Mouse (Mus musculus): ENCODE data around the gene Ccnd2. TPM values are rescaled to one million over a fixed set of nuclear protein-coding genes. Genes with fewer than 3 reads are reported as not detected.

The Ccnd2 gene
- polyA plus RNA-seq (2012; rRNA removed) = 41.8 and 49.2 TPM in 2 replicates

DNA sequence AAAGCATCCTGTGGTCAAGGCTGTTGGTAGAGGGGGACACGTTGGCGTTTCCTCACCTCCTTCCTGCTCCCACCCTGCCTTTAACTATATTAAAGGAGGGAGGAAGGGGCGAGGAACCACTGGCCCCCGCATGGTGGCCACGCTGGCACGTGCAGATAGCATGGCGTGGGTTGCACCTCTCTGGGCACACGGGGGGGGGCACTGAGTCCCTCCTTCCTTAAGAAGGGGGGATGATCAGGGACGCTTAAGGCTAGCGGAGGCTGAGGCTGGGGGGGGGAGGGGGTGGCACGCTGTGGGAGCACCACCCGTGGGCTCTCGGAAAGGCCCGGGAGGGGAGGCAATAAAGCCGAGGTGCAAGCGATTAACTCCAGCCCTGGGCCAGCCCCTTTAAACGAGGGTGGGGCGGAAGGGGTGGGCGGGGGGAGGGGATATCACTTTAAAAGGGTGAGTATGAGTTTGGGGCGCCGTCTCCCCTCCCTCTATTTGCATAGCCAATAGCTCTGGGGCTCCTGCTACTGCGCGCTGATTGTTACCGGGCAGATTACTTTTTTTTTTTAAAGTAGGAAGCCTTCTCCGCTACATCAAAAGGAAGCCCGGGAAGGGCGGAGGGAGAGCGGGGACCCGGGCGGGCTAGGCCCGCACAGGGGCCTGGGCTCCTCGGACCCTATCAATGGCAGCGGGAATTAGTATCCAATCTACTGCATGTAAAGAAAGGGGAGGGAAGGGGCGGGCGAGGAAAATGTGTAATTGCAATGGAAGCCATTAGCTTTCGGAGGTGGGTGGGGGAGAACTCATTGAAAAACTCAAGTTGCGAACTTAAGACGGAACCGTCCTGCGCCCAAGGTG, at the start of gene Ccnd2:
Gene Ccnd2 (minus strand): TSS at position 88 of the 846 bp plus-strand sequence.
- peak in 1 of 2 experiments; percentile 58 for DNase-seq (ENCODE audit: extremely low spot score in 1 of 2, low spot score in 1 of 2)

DNA sequence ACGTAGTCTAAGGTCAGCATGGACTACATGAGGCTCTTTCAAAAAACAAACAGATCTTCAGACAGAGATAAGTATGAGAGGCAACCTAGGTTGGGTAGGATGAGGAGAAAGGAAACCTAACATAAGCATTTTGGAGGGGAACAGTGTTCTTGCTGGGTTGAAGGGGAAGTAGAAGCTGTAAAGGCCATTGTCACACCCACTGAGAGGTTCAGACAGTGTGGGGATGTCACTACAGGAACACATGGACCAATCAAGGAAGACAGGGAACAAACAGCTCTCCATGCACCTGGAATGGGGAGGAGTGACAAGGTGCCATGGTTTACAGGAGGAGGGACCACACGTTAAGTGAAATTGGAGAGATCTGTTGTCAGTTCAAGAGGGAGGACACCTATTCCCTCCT, 45.0 kb upstream of the Ccnd2 start:
- no peak for DNase-seq (ENCODE audit: extremely low spot score in 1 of 2, low spot score in 1 of 2)

DNA sequence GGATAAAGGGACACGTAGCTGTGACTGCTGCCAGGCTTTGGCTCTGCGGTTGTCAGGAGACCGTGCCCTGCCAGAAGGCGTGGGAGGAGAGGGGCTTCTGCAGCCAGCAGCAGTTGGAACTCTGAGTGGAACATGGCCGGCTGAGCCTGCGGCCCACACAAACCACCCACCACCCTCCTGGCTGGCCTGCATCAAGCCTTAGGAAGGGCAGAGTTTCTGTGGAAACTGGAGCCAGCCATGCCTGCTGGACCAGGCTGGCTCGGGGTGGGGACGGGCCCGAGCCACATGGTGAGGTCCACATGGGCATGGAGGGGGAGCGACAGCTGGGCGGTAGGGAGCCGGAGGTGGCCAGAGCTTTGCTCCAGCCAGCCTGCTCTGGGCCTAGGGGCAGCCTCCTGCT, 29.3 kb upstream of the Ccnd2 start:
- peak; percentile 21 to 65 for DNase-seq (ENCODE audit: extremely low spot score in 1 of 2, low spot score in 1 of 2)

DNA sequence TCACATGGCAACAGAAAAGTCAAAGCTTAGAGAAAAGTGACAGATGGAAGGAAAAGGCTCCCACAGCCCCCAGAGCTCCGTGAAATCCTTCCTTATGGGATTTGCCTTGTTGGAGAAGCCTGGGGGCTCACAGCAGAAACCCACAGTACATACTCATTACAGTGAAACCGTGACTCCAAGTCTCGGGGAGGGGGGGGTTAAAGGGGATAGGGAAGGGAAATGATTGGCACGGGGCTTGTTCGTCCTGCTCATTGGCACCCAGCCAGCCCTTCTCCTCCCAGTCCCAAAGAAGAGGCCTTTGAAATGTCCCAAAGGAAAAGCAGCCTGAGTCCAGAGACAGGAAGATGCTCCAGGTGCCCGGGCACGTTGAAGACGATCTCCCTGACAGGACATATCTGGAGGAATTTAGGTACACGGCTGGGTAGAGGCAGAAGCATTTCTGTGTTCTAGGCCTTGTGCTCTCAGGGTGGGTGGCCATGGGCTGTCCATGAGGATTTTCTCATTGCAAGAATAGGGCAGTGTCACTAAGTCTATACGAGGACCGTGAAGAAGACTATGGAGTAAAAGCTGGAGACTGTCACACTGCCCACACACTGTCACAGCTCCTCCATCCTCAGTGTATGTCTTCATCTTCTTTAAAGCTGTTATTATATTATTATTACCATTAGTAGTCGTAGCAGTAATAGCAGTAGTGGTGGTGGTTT, 27.2 kb upstream of the Ccnd2 start:
- DNase-seq (ENCODE audit: extremely low spot score in 1 of 2, low spot score in 1 of 2) = no peak

DNA sequence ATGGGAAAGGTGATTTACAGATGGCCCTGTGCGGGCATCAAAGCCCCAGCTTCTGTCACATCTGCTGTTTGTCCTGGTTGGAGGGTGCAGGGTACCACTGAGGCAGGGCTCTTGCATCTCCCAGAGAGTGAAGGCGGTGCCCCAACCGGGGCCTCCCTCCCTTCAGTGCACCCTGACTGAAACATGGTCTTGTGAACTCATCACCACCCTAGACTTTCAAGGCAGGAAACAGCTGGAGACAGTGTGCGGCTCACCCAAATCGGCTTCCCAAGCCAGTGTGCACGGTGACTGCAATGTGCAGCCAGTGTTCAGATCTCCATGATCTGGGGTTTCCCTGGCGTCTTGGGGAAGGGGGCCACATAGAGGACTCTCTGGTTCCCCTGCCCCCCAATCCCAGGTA, 26.0 kb upstream of the Ccnd2 start:
- no peak for DNase-seq (ENCODE audit: extremely low spot score in 1 of 2, low spot score in 1 of 2)

DNA sequence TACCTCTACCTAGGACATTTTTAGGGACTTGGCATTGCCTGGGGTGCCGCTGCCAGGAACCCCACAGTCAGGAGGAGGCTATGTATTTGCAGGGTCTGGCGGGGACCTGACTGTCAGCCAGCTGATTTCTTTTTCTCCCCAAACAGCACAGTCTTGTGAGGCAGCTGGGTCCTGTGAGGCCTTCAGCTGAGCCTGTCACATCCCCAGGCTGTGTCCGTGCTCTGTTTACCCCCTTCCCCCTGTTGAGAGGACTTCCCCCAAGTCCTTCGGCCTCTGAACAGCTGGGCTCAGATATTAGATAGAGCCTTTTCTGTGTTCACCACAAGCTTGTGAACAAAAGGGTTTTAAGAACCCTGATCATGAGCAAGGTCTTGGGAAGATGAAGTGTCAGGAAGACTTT, 25.4 kb upstream of the Ccnd2 start:
- DNase-seq (ENCODE audit: extremely low spot score in 1 of 2, low spot score in 1 of 2) = no peak

DNA sequence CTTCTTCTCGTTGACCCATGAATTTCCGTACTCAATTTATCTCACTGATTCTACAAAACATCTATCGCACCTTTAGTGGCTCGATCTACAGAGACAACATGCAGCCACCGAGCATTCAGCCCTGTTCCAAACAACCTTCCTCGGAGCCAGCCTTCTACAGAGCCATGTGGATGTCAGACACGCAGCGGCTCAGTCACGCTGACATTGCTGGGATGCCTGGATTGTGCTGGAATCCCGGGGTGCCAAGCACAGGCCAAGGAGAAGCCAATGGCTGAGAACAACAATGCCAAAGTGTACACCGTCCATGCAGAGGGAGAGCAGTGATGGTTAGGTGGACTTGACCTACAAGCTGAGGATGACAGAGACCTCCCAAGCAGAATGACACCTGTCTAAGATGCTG, 20.5 kb upstream of the Ccnd2 start:
- no peak for DNase-seq (ENCODE audit: extremely low spot score in 1 of 2, low spot score in 1 of 2)

DNA sequence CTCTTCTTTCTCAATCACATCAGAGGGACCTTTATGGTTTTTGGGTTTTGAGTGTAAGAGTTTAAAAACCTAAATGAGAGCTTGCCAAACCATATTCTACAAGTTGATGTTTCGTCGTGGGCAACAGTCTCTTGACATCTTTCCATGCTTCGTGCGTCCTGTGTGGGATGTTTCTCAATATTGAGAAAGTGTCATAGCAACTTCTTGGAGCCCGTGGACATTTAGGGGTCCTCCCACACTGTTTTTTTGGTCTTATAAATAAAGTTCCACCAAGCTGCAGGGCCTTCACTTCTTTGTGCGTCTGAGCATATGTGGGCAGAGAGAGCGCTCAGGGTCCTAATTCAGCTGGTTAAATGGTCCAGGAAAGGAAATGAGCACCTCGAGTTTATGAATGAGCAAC, 18.7 kb upstream of the Ccnd2 start:
- DNase-seq (ENCODE audit: extremely low spot score in 1 of 2, low spot score in 1 of 2) = peak in 1 of 2 experiments; percentile 33

DNA sequence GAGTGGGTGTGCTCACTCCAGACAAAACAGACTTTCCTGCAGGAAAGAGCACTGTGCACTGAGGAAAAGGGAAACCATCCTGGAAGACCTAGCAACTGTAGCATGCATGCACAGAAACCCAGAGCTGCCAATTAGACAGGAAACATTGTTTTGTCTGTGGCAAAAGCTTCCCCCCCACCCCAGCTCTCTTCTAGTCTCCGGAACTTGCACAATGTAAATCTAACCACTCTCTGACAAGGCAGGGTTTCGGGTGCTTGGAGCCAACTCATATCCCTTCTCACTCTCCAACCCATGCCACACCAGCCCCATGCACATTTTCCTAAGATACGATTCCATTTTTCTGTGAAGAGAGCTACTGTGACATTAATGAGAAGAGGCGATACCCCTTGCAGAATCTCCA, 13.7 kb upstream of the Ccnd2 start:
- DNase-seq (ENCODE audit: extremely low spot score in 1 of 2, low spot score in 1 of 2) = no peak

DNA sequence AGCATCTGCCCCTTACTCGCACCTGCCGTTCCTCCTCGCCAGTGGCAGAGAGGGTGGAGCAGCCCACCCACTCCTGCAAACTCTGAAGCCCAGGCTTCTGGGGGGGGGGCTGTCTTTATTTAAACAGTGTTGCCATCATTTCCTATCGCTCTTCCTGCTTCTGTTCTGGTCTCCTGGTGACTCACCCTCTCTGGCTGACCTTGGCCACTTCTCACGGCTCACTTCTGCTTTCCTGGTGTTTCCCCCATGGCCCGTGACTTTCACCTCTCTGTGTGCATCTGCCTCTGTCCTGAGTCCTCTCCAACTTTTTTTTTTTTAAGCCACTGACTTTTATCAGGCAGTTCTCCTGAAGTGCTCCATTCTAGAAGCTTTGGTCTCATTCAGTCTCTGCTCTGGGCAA, 10.8 kb upstream of the Ccnd2 start:
- DNase-seq (ENCODE audit: extremely low spot score in 1 of 2, low spot score in 1 of 2) = no peak

DNA sequence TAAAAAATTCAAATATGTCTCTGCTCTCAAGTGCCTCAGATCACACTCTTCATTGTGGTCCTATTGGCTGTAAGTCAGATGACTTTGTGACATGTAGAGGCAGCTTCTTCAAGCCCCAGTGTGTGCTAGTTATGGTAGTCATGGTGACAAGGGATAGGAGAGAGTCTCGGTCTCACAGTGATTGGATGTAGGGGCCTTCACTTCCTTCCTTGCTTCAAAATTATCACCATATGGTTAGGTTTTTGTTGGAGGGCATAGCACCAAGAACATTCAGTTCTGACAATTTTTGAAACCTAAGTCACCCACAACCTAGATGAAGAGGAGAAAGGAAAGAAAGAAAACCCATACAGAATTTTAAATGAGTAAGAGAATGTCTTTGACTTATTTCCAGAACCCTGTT, 5.3 kb upstream of the Ccnd2 start:
- no peak for DNase-seq (ENCODE audit: extremely low spot score in 1 of 2, low spot score in 1 of 2)

DNA sequence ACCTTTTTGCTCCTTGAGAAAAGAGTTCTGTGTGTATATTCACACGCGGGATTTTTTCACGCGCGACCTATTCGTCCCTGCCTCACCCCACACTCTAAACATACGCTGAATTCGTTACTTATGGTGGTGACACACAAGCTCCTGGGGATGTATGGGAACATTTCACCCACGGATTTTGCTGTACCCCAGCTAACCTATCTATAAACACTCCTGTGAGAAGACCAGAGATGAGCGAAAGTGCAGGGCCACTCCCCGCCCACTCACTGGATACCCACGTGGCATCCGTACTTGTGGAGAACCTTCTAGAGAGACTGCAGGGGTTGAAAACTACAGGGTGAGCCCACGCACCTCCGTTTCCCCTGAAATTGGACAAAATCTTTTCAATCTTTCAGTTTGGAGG, 3.5 kb upstream of the Ccnd2 start:
- DNase-seq (ENCODE audit: extremely low spot score in 1 of 2, low spot score in 1 of 2) = peak in 1 of 2 experiments; percentile 38

DNA sequence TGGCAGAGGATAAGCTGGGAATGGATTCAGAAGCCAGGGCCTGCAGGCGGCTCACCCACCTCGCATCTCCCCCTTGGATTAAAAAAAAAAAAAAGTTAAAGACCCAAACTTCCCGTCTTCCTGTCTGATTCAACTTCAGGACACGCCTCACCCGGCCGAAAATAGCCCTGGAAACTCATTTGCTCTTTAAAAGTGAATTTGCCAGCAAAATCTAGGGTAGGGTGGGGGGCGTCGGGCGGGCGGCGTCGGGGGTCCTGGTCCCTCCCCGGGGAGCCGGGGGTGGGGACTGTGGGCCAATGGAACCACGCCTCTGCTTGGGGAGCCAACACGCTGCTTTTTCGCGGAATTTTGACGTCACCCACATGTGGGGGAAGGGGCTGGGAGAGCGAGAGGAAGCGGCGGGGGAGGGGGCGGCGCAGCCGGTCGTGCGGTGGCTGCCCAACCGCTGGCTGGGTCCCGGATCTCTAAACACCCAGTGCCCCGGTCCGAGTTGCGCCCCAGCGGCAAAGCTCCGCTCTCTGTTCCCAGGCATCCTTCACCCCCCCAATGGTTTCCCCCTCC, 2.8 kb upstream of the Ccnd2 start:
- no peak for DNase-seq (ENCODE audit: extremely low spot score in 1 of 2, low spot score in 1 of 2)

DNA sequence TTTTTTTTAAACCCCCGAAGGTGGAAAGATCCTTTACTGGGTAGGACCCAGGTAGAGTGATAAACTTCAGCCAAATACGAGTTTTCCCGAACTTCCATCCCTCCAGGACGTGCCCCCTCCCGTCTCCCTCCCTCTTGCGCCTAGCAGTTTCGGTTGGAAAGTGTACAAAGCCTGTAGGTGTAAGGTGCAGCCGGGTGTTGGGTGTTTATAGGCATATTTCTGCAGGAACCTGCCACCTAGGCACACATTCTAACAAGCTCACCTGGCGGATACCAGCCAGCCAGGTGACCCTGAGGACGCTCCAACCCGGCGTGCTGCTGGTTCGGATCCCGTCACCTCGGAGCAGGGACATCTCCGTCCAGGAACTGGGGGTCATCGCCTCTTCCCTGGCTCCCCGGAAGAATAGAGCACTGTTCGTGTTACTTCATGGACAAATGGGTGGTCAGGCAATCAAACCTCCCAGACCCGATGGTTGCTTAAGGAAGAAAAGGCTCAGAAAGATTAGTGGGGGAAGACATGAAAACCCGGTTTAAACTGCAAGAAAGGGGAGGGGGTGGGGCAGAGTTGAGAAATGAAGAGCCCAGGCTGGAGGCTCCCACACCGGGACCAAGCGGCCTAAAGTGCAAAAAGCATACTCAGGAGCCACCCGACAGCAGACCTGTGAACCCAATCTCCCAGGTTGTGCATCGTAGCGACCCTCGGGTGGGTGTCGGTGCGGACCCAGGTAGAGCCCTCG, 2.1 kb upstream of the Ccnd2 start:
- DNase-seq (ENCODE audit: extremely low spot score in 1 of 2, low spot score in 1 of 2) = no peak

DNA sequence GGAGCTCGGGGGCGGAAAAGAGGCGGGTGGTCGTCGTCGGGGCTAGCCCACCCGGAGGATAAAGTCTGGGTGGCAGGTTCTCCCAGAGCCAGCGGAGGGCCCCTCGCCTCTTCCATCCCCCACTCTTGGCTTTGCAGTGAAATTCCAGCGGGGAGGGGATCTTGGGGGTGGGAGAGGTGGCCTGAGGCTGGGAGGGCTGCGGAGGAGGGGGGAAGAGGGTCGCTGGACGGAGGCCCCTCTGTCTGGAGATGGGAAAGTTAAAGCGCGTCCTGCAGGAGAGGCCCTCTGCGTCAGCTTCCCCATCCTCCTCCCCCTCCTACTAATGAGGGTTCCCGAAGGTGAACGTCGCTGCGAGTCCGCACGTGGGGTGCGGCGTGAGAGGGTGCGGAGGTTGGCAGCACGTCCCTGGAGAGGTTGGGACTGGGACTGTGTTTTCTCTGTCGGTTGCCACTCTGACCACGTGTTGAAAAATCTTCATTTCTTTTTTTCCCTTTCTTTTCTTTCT, 1.4 kb upstream of the Ccnd2 start:
- peak in 1 of 2 experiments; percentile 45 for DNase-seq (ENCODE audit: extremely low spot score in 1 of 2, low spot score in 1 of 2)

DNA sequence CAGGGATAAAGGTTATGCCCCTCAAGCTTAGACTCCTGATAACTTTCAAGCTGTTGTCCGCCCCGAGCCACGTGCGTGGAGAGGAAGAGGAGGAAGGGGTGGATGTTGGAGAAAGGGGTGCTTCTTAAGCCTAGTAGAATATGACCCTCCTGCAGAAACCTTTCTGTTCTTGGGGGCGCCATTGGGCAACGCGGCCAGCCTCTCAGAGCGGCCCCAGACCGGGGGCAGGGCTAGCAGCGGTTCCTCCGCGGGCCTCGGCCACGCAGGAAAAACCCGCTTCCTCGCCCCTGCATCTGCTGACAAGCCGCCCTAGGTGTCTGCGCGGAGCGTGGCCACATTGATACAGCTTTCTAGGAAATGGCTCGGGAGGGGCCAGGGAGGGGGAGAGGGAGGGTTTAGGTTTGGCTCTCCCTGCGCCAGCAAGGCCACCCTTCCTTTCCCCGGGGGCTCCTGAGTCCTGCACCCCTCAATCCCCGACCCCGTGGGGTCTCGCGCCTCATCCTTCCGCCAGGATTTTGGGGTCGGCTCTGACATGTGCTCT, 358 bp downstream of the Ccnd2 start:
- DNase-seq (ENCODE audit: extremely low spot score in 1 of 2, low spot score in 1 of 2) = peak in 1 of 2 experiments; percentile 42

DNA sequence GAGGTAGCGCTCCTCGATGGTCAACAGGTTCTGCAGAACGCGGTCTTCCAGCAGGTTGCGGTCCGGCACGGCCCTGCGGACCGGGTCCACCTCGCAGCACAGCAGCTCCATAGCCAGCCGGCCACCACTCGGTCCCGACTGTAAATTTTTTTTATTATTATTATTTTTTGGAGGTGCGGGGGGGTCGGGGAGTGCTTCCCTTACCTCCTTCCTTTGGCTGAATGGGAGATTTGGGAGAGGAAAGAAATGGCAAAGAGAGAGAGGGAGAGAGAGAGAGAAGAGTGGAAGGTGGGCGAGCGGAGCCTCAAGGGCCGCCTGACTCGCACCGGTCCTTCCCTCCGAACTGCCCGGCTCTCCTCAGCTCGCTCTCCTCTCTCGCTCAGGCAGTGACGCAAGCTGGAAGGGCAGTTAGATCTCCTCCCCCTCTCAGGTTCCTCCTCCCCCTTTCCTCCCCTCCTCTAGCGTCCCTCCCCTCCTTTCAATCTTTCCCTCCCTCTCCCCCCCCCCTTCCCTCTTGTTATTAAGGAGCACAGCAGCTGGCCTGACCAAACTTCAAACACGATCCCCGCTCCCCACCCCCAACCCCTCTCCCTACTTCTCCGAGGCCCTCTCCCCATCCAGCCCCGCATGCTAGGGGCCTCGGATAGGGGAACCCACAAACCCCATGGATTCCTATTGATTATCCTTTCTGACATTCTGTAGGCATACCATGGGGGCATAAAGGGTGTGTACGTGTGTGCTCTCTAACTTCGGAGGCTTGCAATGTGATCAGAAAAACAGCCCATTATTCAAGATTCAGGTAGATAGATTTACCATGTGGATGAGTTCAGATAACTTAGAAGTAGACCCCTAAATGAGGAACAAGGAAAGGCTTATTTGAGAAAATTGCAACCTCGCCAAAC, 1.1 kb downstream of the Ccnd2 start:
- peak; percentile 45 to 80 for DNase-seq (ENCODE audit: extremely low spot score in 1 of 2, low spot score in 1 of 2)

DNA sequence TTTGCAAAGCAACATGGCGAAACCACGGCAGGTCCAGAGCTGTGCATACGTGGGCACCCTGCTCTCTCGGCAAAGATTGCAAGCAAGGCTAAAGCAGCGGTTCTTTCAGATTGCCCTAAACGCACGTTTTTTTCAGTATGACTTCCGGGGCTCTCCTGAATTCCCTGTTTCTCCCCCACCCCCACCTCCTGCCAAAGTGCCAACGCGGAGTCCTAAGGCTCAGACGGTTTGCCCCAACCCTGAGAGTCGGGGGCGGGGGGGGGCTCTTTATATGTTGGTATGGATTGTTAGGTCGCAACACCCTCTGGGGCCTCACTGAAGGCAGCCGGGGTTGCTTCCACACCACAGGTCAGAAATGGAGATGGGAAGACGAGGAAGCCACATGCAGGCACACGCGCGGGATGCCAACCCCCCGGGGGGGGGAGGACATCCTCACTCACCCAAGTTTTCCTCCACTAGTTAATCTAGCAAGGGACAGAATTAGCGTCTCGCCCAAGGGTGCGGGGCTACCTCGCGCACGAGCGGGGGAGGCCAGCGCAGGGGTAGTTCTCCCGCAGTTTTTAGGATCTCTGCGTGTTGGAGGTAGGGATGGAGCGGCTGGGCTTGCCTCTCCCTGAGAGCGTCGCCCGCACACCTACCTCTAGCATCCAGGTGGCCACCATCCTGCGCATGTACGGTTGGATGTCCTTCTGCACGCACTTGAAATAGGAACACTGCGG, 1.9 kb downstream of the Ccnd2 start:
- DNase-seq (ENCODE audit: extremely low spot score in 1 of 2, low spot score in 1 of 2) = peak in 1 of 2 experiments; percentile 42

All from frontal cortex, adult 2 months (tissue).